Mouse (Mus musculus): ENCODE measurements around the gene Ccdc30.

Ccdc30 gene

GRCm38 (mm10) chr4:119422294-119422964 is 7.1 kb upstream of the Ccdc30 start, which contains the start of the genes Ppcs and Zmynd12:
Ppcs (minus strand) TSS chr4:119422420.
Zmynd12 (plus strand) TSS chr4:119422814.
- in situ Hi-C loops (cut with MboI; ENCODE audit: low pct_unique_long_range_greater_than_20kb in 1 of 2, low sequenced_read_pairs in 2 of 2, unreplicated experiment in 1 of 2), result no loop called here

DNA sequence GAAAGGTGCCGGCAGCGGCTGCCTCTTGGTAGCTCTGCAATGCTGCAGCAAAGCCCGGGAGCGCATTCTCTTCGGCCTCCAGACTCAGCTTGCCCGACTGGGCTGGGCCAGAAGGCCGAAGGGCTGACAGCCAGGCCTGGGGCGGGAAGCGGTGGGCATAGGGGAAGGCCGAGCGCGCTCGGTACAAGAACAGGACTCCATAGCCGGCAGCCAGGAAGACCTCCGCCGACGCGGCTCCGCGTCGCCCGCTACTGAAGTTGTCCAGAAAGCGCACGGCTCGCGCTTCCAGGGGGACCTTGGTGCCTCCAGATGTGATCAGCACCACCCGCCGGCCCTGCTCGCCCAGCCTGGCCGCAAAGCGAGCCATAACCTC is 6.6 kb upstream of the Ccdc30 start:
- in situ Hi-C loops (cut with MboI; ENCODE audit: low pct_unique_long_range_greater_than_20kb in 1 of 2, low sequenced_read_pairs in 2 of 2, unreplicated experiment in 1 of 2), result no loop called here

- in situ Hi-C loops (cut with MboI; ENCODE audit: low pct_unique_long_range_greater_than_20kb in 1 of 2, low sequenced_read_pairs in 2 of 2, unreplicated experiment in 1 of 2), result no loop called here
These were observed 5.9 kb upstream of the Ccdc30 start for GRCm38 (mm10) chr4:119421191-119421590.

- in situ Hi-C loops (cut with MboI; ENCODE audit: low pct_unique_long_range_greater_than_20kb in 1 of 2, low sequenced_read_pairs in 2 of 2, unreplicated experiment in 1 of 2), result no loop called here
These were observed 2.6 kb upstream of the Ccdc30 start for GRCm38 (mm10) chr4:119417894-119418293.

GRCm38 (mm10) chr4:119417270-119417669 is 1.9 kb upstream of the Ccdc30 start:
- in situ Hi-C loops (cut with MboI; ENCODE audit: low pct_unique_long_range_greater_than_20kb in 1 of 2, low sequenced_read_pairs in 2 of 2, unreplicated experiment in 1 of 2), result no loop called here

DNA sequence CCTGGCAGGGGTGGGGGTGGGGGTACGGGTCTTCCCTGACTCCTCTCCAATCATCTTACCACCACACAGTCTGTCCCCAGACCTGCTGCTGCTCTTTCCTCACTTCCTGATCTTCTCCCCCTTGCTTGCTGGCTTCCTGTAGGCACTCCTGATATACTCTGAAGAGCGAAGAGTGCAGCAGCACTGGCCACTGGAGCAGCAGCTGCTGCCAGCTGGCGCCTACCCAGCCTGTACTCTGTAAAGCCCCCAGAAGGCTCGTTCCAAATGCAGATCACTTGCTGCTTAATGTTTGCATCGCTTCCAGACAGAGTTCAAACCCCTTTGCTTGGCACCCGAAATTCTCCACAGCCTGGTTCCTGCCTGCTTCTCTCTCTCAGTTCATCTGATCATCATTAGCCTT is 2.5 kb downstream of the Ccdc30 start:
- in situ Hi-C loops (cut with MboI; ENCODE audit: low pct_unique_long_range_greater_than_20kb in 1 of 2, low sequenced_read_pairs in 2 of 2, unreplicated experiment in 1 of 2), result no loop called here

DNA sequence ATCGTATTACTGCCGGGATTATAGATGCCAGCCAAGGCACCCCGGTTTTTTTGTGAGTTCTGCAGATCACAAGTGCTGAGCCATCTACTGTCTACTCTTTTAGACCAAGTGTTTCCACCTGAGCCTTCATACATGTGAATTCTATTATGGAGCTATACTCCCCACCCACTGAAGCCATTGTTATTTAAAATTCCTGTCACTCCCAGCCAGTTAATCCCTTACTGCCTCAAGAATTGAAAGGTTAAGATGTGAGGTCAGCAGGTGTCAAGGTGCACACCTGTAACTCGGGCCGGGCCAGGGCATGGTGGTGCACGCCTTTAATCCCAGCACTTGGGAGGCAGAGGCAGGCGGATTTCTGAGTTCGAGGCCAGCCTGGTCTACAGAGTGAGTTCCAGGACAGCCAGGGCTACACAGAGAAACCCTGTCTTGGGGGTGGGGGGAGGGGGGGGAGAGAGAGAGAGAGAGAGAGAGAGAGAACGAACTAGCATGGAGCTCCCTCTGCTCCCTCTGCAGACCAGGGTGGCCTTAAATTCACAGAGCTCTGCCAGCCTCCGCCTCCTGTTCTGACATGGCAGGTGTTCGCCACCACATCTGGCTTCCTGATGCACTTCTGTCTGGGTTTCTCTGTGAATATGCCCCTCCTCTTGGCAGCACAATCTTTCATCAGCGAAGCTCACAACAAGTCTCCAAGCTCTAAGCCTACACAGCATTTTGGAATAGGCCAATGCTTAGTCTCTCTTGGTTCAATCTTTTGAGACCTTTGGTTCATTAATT is 3.3 kb downstream of the Ccdc30 start:
- in situ Hi-C loops (cut with MboI; ENCODE audit: low pct_unique_long_range_greater_than_20kb in 1 of 2, low sequenced_read_pairs in 2 of 2, unreplicated experiment in 1 of 2), result no loop called here

GRCm38 (mm10) chr4:119403431-119403830 is 11.9 kb downstream of the Ccdc30 start:
- in situ Hi-C loops (cut with MboI; ENCODE audit: low pct_unique_long_range_greater_than_20kb in 1 of 2, low sequenced_read_pairs in 2 of 2, unreplicated experiment in 1 of 2), result no loop called here

- in situ Hi-C loops (cut with MboI; ENCODE audit: low pct_unique_long_range_greater_than_20kb in 1 of 2, low sequenced_read_pairs in 2 of 2, unreplicated experiment in 1 of 2), result no loop called here
These were observed 14.4 kb downstream of the Ccdc30 start for GRCm38 (mm10) chr4:119400896-119401295.

DNA sequence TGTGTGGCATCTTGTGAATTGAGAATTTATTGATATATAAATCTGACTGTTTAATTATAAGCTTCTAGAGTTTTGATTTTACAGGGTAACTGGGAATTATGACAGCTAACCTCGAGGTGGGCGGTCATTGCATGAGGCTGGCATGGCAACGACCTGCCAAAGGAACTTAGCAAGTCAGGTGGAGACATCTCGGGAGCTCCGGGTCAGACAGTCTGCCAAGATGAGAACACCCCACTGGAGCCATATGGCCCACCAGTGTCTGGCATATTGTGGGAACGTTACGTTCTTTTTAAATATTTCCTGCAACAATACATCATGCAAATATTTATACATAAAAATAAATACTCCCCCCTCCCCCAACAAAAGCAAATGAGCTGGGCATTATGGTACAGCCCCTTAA is 16.6 kb downstream of the Ccdc30 start:
- in situ Hi-C loops (cut with MboI; ENCODE audit: low pct_unique_long_range_greater_than_20kb in 1 of 2, low sequenced_read_pairs in 2 of 2, unreplicated experiment in 1 of 2), result no loop called here

DNA sequence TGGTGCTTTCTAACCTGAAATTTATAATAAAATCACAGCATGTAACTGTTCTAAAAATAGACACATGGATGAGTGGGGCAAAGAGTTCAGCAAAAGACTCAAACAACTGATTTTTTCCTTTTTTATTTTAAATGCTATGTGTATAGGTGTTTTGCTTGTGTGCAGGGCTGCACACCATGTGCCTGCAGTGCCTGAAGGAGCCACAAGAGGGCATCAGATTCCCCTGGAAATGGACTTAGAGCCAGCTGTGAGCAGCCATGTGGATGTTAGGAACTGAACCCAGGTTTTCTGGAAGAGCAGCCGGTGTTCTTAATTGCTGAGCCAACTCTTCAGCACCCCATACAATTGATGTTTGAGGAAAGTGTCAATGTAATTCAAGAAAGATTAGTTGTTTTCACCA is 25.0 kb downstream of the Ccdc30 start:
- in situ Hi-C loops (cut with MboI; ENCODE audit: low pct_unique_long_range_greater_than_20kb in 1 of 2, low sequenced_read_pairs in 2 of 2, unreplicated experiment in 1 of 2), result no loop called here

- in situ Hi-C loops (cut with MboI; ENCODE audit: low pct_unique_long_range_greater_than_20kb in 1 of 2, low sequenced_read_pairs in 2 of 2, unreplicated experiment in 1 of 2), result no loop called here
These were observed 26.1 kb downstream of the Ccdc30 start for GRCm38 (mm10) chr4:119389184-119389583.

DNA sequence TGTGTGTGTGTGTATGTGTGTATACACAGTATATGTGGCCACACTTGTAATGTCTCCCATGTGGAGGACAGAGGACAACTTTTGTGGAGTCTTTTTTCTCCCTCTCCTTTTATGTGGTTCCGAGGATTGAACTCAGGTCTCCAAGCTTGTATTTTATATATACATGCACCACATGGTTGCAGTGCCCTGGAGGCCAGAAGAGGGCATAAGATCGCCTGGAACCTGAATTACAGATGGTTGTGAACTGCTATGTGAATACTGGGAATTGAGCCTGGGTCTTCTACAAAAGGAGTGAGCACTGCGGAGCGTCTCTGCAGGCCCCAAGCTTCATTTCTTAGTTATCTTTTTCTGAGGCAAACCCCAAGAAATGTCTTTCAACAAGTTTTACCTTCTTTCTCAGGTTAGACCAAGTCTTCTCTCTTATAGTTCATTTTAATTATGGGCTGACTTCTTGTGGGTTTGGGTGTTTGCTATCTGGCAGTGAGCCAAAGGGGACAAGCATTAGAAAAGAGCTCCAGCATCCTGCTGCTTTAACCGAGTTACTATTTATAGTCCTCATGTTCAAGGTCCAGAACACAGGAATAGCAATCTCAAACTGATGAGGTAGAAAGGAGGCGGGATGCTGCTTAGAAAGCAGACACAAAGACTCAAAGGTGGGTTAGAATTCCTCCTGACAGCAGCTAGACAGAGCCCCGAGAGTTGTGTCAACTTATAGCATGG is 33.7 kb downstream of the Ccdc30 start:
- in situ Hi-C loops (cut with MboI; ENCODE audit: low pct_unique_long_range_greater_than_20kb in 1 of 2, low sequenced_read_pairs in 2 of 2, unreplicated experiment in 1 of 2), result no loop called here

- in situ Hi-C loops (cut with MboI; ENCODE audit: low pct_unique_long_range_greater_than_20kb in 1 of 2, low sequenced_read_pairs in 2 of 2, unreplicated experiment in 1 of 2), result no loop called here
These were observed 45.9 kb downstream of the Ccdc30 start for GRCm38 (mm10) chr4:119369460-119369859.

DNA sequence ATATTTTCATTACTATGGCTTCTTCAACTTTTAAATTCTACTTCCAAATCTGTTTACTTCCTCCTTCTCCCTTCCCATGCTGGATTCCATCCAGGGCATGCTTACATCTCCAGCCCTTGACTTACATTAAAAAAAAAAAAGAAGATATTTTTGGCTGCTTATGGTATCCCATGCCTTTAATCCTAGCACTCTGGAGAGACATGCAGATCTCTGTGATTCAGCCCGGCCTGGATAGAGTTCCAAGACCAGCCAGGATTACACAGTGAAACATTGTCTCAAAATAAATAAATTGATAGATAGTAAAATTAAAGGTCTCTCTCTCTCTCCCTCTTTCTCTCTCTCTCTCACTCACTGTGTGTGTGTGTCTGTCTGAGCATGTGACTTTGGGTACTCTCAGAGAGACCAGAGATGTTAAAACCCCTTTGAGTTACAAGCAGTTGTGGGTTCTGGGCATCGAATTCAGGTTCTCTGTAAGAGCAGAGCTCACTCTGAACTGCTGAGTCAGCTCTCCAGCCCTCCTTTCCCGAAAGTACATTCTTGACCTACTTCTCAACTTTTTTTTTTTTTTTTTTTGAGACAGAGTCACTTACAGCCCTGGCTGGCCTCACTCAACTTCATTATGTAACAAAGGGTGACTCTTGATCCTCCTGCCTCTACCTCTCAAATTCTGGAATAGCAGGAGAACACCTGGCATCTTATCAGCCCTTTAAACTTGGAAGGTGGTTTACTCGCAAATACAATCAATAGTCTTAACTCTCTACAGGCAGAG is 48.4 kb downstream of the Ccdc30 start:
- in situ Hi-C loops (cut with MboI; ENCODE audit: low pct_unique_long_range_greater_than_20kb in 1 of 2, low sequenced_read_pairs in 2 of 2, unreplicated experiment in 1 of 2), result no loop called here

DNA sequence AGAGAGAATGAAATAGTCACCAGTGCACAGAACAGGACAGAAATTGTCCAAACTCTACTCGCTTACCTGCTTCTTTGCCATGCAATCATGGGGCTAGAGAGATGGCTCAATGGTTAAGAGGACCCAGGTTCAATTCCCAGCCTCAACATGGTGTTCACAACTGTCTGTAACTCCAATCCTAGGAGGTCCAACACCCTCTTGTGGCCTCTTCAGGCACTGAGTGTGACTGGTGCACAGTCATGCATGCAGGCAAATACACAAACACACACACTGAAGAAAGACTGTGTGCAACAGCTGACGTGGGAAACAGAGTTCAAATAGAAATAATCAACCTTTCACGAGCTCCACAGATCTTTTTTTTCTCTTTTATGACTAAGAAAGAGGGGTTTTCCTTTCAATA is 53.1 kb downstream of the Ccdc30 start:
- in situ Hi-C loops (cut with MboI; ENCODE audit: low pct_unique_long_range_greater_than_20kb in 1 of 2, low sequenced_read_pairs in 2 of 2, unreplicated experiment in 1 of 2), result no loop called here

- in situ Hi-C loops (cut with MboI; ENCODE audit: low pct_unique_long_range_greater_than_20kb in 1 of 2, low sequenced_read_pairs in 2 of 2, unreplicated experiment in 1 of 2), result no loop called here
These were observed 55.9 kb downstream of the Ccdc30 start for GRCm38 (mm10) chr4:119359196-119359971.

DNA sequence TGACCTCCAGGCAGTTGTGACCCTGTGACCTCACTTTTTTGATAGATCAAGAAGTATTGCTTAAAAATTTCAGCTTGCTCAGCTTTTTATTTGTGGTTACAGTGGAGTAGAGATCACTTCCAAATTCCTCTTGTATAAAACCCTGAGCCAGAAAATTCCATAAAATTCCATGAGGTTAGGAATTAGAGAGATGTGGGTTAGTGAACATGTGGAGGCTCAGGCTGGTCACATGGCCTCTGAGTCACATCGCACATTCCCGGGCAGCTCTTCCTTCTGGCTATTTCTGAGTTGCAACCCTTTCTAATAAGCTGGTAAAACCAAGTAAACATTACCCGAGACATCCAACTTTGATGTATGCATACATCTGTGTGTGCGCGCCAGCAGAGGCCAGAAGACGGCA is 69.8 kb downstream of the Ccdc30 start:
- in situ Hi-C loops (cut with MboI; ENCODE audit: low pct_unique_long_range_greater_than_20kb in 1 of 2, low sequenced_read_pairs in 2 of 2, unreplicated experiment in 1 of 2), result no loop called here

All from mouse embryonic stem cell (cell line).